Mouse (Mus musculus) neural tube, embryonic 14.5 days (tissue): ENCODE results near the gene Slc29a1. TPM values are rescaled to one million over a fixed set of nuclear protein-coding genes. Genes with fewer than 3 reads are reported as not detected.

Experiments used
- ATAC-seq: fragments of 200-750 bp; cut with Nextera tagmentation; 2 replicates; pipeline ENCODE4 v1.8.0; 2017; ENCODE audit warnings: low read depth, mild to moderate bottlenecking, moderate TSS enrichment, moderate library complexity
- H3K27ac ChIP-seq: fragments of 300-500 bp; sonication (generic); 2 replicates; pipeline ENCODE4 v1.5.1; 2014; ENCODE audit warnings: low read depth, mild to moderate bottlenecking, control low read depth, low read length, moderate library complexity, mixed read lengths
- H3K27me3 ChIP-seq: fragments of 300-500 bp; sonication (generic); 2 replicates; pipeline ENCODE4 v1.6.1; 2014; ENCODE audit warnings: low read length; ENCODE audit not compliant: control insufficient read depth, insufficient read depth
- H3K36me3 ChIP-seq: fragments of 300-500 bp; sonication (generic); 2 replicates; pipeline ENCODE4 v1.6.1; 2014; ENCODE audit warnings: low read length, mixed read lengths; ENCODE audit not compliant: control insufficient read depth, insufficient read depth
- H3K4me1 ChIP-seq: fragments of 300-500 bp; sonication (generic); 2 replicates; pipeline ENCODE4 v1.6.1; 2014; ENCODE audit warnings: low read length; ENCODE audit not compliant: control insufficient read depth, insufficient read depth
- H3K4me2 ChIP-seq: fragments of 300-500 bp; sonication (generic); 2 replicates; pipeline ENCODE4 v1.6.1; 2014; ENCODE audit warnings: mild to moderate bottlenecking, low read depth, low read length, control low read depth
- H3K4me3 ChIP-seq: fragments of 300-500 bp; sonication (generic); 2 replicates; pipeline ENCODE4 v1.5.1; 2014; ENCODE audit warnings: low read depth, low read length, control low read depth, mixed read lengths
- H3K9ac ChIP-seq: fragments of 300-500 bp; sonication (generic); replicated peaks from 2 replicates; pipeline ENCODE4 v1.6.1; 2014; ENCODE audit warnings: low read depth, mild to moderate bottlenecking, control low read depth, low read length, mixed read lengths
- H3K9me3 ChIP-seq: fragments of 300-500 bp; sonication (generic); 2 replicates; pipeline ENCODE4 v1.6.1; 2016; ENCODE audit warnings: low read length; ENCODE audit not compliant: control insufficient read depth
- WGBS: fragments of 180-500 bp; shearing (Covaris S2); extraction: QIAGEN DNeasy Blood & Tissue Kit; methylation state at CpG from one replicate; pipeline ENCODE4 v1.1.7; 2014; 5-methylcytosine and 5-hydroxymethylcytosine counted together
- polyA plus RNA-seq: library from polyadenylated mRNA; unstranded; fragments of >200 nt; fragmentation: Nextera tagmentation; extraction: Ambion mirVana; gene quantifications from 2 replicates; pipeline ENCODE4 v1.2.1, GENCODE M21; 2014

The Slc29a1 gene
- polyA plus RNA-seq, 1 experiment from 2014 or later: 29.1 TPM

- no peaks in the 10 kb centered on the region for H3K27me3 ChIP-seq
- no peaks in the 10 kb centered on the region for H3K4me1 ChIP-seq
- H3K4me2 ChIP-seq: no peak overlapping the region
- no peak overlapping the region for H3K9ac ChIP-seq
- H3K27ac ChIP-seq: no peak overlapping the region
- H3K4me3 ChIP-seq: no peak overlapping the region
- WGBS: 86% methylated on average over 3 of the region's 3 CpGs
- ATAC-seq: no peak
- no peaks in the 10 kb centered on the region for H3K9me3 ChIP-seq
- no peaks in the 10 kb centered on the region for H3K36me3 ChIP-seq
Observed at GRCm38 (mm10) chr17:45616679-45617078, 17.3 kb upstream of the Slc29a1 start.

- no peak overlapping the region for H3K9ac ChIP-seq
- H3K27me3 ChIP-seq: no peaks in the 10 kb centered on the region
- 48% methylated on average over 4 of the region's 4 CpGs for WGBS
- H3K9me3 ChIP-seq: no peaks in the 10 kb centered on the region
- no peak overlapping the region for H3K27ac ChIP-seq
- ATAC-seq: no peak
- no peaks in the 10 kb centered on the region for H3K36me3 ChIP-seq
- no peak overlapping the region for H3K4me2 ChIP-seq
- no peak overlapping the region for H3K4me3 ChIP-seq
- H3K4me1 ChIP-seq: no peaks in the 10 kb centered on the region
Observed at GRCm38 (mm10) chr17:45616046-45616650, 16.7 kb upstream of the Slc29a1 start.

- Histone ChIP-seq H3K27me3 (no peaks in the 10 kb centered on the region), H3K27ac (no peak overlapping the region), H3K36me3 (no peaks in the 10 kb centered on the region), H3K9ac (no peak overlapping the region), H3K4me1 (no peaks in the 10 kb centered on the region), H3K9me3 (no peaks in the 10 kb centered on the region), H3K4me3 (no peak overlapping the region), H3K4me2 (no peak overlapping the region)
- 87% methylated on average over 7 of the region's 7 CpGs for WGBS
- ATAC-seq: no peak
Observed at GRCm38 (mm10) chr17:45612921-45613320, 13.5 kb upstream of the Slc29a1 start.

GRCm38 (mm10) chr17:45612008-45612407 lies 12.6 kb upstream of the Slc29a1 start:
- H3K4me1 ChIP-seq: no peaks in the 10 kb centered on the region
- no peak overlapping the region for H3K9ac ChIP-seq
- no peaks in the 10 kb centered on the region for H3K27me3 ChIP-seq
- no peak overlapping the region for H3K4me3 ChIP-seq
- no peak overlapping the region for H3K27ac ChIP-seq
- ATAC-seq: no peak
- no peaks in the 10 kb centered on the region for H3K9me3 ChIP-seq
- H3K36me3 ChIP-seq: no peaks in the 10 kb centered on the region
- 88% methylated on average over 8 of the region's 8 CpGs for WGBS
- H3K4me2 ChIP-seq: no peak overlapping the region

- Histone ChIP-seq H3K36me3 (no peaks in the 10 kb centered on the region), H3K27ac (no peak overlapping the region), H3K9ac (no peak overlapping the region), H3K4me3 (no peak overlapping the region), H3K27me3 (no peaks in the 10 kb centered on the region), H3K4me2 (no peak overlapping the region), H3K9me3 (no peaks in the 10 kb centered on the region), H3K4me1 (no peaks in the 10 kb centered on the region)
- WGBS: 49% methylated on average over 5 of the region's 5 CpGs
- ATAC-seq: no peak
Observed at GRCm38 (mm10) chr17:45610144-45610866, 10.9 kb upstream of the Slc29a1 start.

GRCm38 (mm10) chr17:45608396-45608795 lies 9.0 kb upstream of the Slc29a1 start:
- H3K27me3 ChIP-seq: no peaks in the 10 kb centered on the region
- H3K4me1 ChIP-seq: no peaks in the 10 kb centered on the region
- H3K9me3 ChIP-seq: no peaks in the 10 kb centered on the region
- WGBS: 93% methylated on average over 4 of the region's 4 CpGs
- no peak overlapping the region for H3K27ac ChIP-seq
- ATAC-seq: no peak
- no peaks in the 10 kb centered on the region for H3K36me3 ChIP-seq
- no peak overlapping the region for H3K9ac ChIP-seq
- H3K4me2 ChIP-seq: no peak overlapping the region
- H3K4me3 ChIP-seq: no peak overlapping the region

- H3K4me2 ChIP-seq: no peak overlapping the region
- no peaks in the 10 kb centered on the region for H3K4me1 ChIP-seq
- no peaks in the 10 kb centered on the region for H3K9me3 ChIP-seq
- no peak overlapping the region for H3K4me3 ChIP-seq
- no peaks in the 10 kb centered on the region for H3K36me3 ChIP-seq
- ATAC-seq: no peak
- H3K27me3 ChIP-seq: no peaks in the 10 kb centered on the region
- 77% methylated on average over 15 of the region's 15 CpGs for WGBS
- no peak overlapping the region for H3K9ac ChIP-seq
- no peak overlapping the region for H3K27ac ChIP-seq
Observed at GRCm38 (mm10) chr17:45606992-45607879, 7.8 kb upstream of the Slc29a1 start.

GRCm38 (mm10) chr17:45602984-45603383 lies 3.6 kb upstream of the Slc29a1 start:
- Histone ChIP-seq H3K9me3 (no peaks in the 10 kb centered on the region), H3K9ac (no peak overlapping the region), H3K27me3 (peaks cover 6% of the 10 kb centered on the region; the same call in 1 of the 2 replicates), H3K27ac (no peak overlapping the region), H3K4me1 (peaks cover 5% of the 10 kb centered on the region), H3K4me2 (no peak overlapping the region), H3K4me3 (no peak overlapping the region), H3K36me3 (no peaks in the 10 kb centered on the region)
- no peak for ATAC-seq
- 78% methylated on average over 3 of the region's 3 CpGs for WGBS

- no peak for ATAC-seq
- WGBS: 32% methylated on average over 6 of the region's 6 CpGs
- no peak within 1 kb of the TSS for H3K4me2 ChIP-seq
Observed at GRCm38 (mm10) chr17:45601877-45602304, 2.5 kb upstream of the Slc29a1 start, which contains the start of gene Mymx. Gene Mymx (minus strand): TSS chr17:45602102.

More at GRCm38 (mm10) chr17:45601877-45602304, 2.5 kb upstream of the Slc29a1 start, which contains the start of gene Mymx:
- no peaks in the 10 kb centered on the region for H3K9me3 ChIP-seq
- no peaks in the 10 kb centered on the region for H3K36me3 ChIP-seq
- no peak within 1 kb of the TSS for H3K27ac ChIP-seq
- H3K4me3 ChIP-seq: no peak within 1 kb of the TSS
- no peak within 1 kb of the TSS for H3K9ac ChIP-seq
- peaks cover 8% of the 10 kb centered on the region for H3K4me1 ChIP-seq
- H3K27me3 ChIP-seq: peaks cover 6% of the 10 kb centered on the region; the same call in 1 of the 2 replicates
